ENCODE assay signal across 18 mouse cellular contexts in the genomic region with DNA sequence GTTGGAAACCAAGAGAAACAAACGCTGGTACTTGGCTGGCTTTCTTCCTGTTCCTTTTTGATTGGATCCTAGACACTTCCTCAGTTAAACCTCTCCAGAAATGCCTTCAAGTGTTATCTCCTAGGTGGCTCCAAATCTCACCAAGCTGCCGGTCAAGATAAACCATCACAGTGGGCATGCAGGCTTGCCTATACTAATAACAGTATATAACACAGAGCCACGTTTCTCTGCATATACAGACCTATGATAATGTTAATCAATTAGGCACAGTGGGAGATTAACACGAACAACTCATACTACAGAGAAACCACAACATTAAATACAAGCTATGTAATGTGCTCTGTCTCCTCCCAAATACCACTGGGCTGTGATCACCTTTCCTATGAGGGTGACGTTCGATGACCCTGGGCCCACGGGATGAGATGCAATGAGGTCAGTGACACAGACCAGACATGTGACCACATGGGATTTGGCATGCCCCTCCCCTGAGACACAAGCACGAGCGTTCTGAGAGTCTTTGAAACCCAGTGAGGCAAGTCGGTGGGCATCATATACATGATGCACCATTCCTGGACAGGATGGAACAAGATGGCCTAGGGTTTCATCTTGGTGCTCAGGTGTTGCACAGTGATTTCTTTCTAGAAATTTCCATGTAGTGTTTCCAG. TPM values are rescaled to one million over a fixed set of nuclear protein-coding genes. Genes with fewer than 3 reads are reported as not detected.
DNase-seq lines count a peak whose midpoint lies in the region; ATAC-seq and TF ChIP-seq lines count a peak whose summit lies in the region.
"Had no signal": no experiment of that assay in that cellular context is flagged by ENCODE, and none has a peak within 500 bp of the region (broad histone marks: within the 10 kb centered on the region; RNA-seq: fewer than 3 reads in every experiment).

No protein-coding gene starts in this region.

- 46% methylated on average over 10 of the region's 10 CpGs for WGBS in liver, embryonic 14.5 days (ENCODE audit: insufficient replicate concordance)
- WGBS in embryonic facial prominence, embryonic 10.5 days: 84% methylated on average over 10 of the region's 10 CpGs
- 87% methylated on average over 10 of the region's 10 CpGs for WGBS in kidney, embryonic 15.5 days

- no peaks in the 10 kb centered on the region; the same call in 1 of the 2 replicates for H3K27me3 ChIP-seq in liver, embryonic 14.5 days (ENCODE audit: control insufficient read depth, insufficient read depth, low read length)
- no peaks in the 10 kb centered on the region for H3K27me3 ChIP-seq in embryonic facial prominence, embryonic 10.5 days (replicated peaks; ENCODE audit: low read depth, poor library complexity, severe bottlenecking)
- H3K27me3 ChIP-seq in kidney, embryonic 15.5 days: no peaks in the 10 kb centered on the region
- H3K27me3 ChIP-seq: embryonic facial prominence, embryonic 15.5 days; forebrain, embryonic 13.5 days; lung, embryonic 15.5 days had no signal

- no peak overlapping the region for H3K9ac ChIP-seq in liver, embryonic 14.5 days (replicated peaks)
- no peak overlapping the region for H3K9ac ChIP-seq in kidney, embryonic 15.5 days
- H3K9ac ChIP-seq: embryonic facial prominence, embryonic 15.5 days; forebrain, embryonic 13.5 days; lung, embryonic 15.5 days had no signal

- H3K9me3 ChIP-seq in liver, embryonic 14.5 days (ENCODE audit: control insufficient read depth, low read length): no peaks in the 10 kb centered on the region
- H3K9me3 ChIP-seq in embryonic facial prominence, embryonic 10.5 days: no peaks in the 10 kb centered on the region
- no peaks in the 10 kb centered on the region for H3K9me3 ChIP-seq in kidney, embryonic 15.5 days (replicated peaks)
- H3K9me3 ChIP-seq: embryonic facial prominence, embryonic 15.5 days; forebrain, embryonic 13.5 days; limb, embryonic 10.5 days; lung, embryonic 15.5 days; midbrain, embryonic 10.5 days had no signal

- TF ChIP-seq CTCF in liver, embryonic 14.5 days (IDR thresholded peaks at IDR 0.05; ENCODE audit: low read depth): no peak

- no peak overlapping the region for H3K27ac ChIP-seq in liver, embryonic 14.5 days
- no peak overlapping the region for H3K27ac ChIP-seq in embryonic facial prominence, embryonic 10.5 days (replicated peaks)
- no peak overlapping the region for H3K27ac ChIP-seq in kidney, embryonic 15.5 days
- H3K27ac ChIP-seq: embryonic facial prominence, embryonic 15.5 days; forebrain, embryonic 13.5 days; layer of hippocampus, adult 2 months; limb, embryonic 10.5 days; midbrain, embryonic 10.5 days had no signal

- ATAC-seq in liver, embryonic 14.5 days (ENCODE audit: insufficient read depth): peak; percentile 35; the same call in 1 of the 2 replicates
- ATAC-seq in kidney, embryonic 15.5 days (replicated peaks; ENCODE audit: low FRiP score): no peak
- ATAC-seq: CD4-positive, CD25-positive, alpha-beta regulatory T cell, adult 4 months; forebrain, embryonic 13.5 days had no signal

- no peak; the same call in 1 of the 2 replicates for TF ChIP-seq EP300 in liver, embryonic 14.5 days (IDR thresholded peaks at IDR 0.05; ENCODE audit: low read depth)

- peaks cover 0 to 7% of the 10 kb centered on the region in 2 experiments; a peak in 1 of 4 replicates for H3K4me1 ChIP-seq in liver, embryonic 14.5 days (replicated peaks; ENCODE audit: control insufficient read depth in 2 of 2, insufficient read depth in 2 of 2, low read length in 1 of 2)
- H3K4me1 ChIP-seq in embryonic facial prominence, embryonic 10.5 days: peaks cover 22% of the 10 kb centered on the region
- peaks cover 11% of the 10 kb centered on the region for H3K4me1 ChIP-seq in kidney, embryonic 15.5 days
- H3K4me1 ChIP-seq: forebrain, embryonic 13.5 days had no signal

- no peaks in the 10 kb centered on the region for H3K36me3 ChIP-seq in liver, embryonic 14.5 days (replicated peaks; ENCODE audit: control insufficient read depth, insufficient read depth, low read depth)
- no peaks in the 10 kb centered on the region for H3K36me3 ChIP-seq in embryonic facial prominence, embryonic 10.5 days (replicated peaks)
- H3K36me3 ChIP-seq in kidney, embryonic 15.5 days: no peaks in the 10 kb centered on the region
- H3K36me3 ChIP-seq: embryonic facial prominence, embryonic 15.5 days; limb, embryonic 10.5 days; lung, embryonic 15.5 days; midbrain, embryonic 10.5 days had no signal

- H3K4me3 ChIP-seq in liver, embryonic 14.5 days (ENCODE audit: insufficient read depth in 1 of 2, low read depth in 2 of 2, low read length in 2 of 2): no peak overlapping the region
- H3K4me3 ChIP-seq in embryonic facial prominence, embryonic 10.5 days: no peak overlapping the region
- no peak overlapping the region for H3K4me3 ChIP-seq in kidney, embryonic 15.5 days (replicated peaks)
- H3K4me3 ChIP-seq: embryonic facial prominence, embryonic 15.5 days; forebrain, embryonic 13.5 days; layer of hippocampus, adult 2 months; limb, embryonic 10.5 days; lung, embryonic 15.5 days; midbrain, embryonic 10.5 days; myocyte had no signal

- peak; percentile 2 for DNase-seq in heart, postnatal 4 days
- no peak for DNase-seq in heart, postnatal 10 days
- peak; percentile 1 for DNase-seq in ovary, postnatal 36 days (ENCODE audit: low spot score)
- DNase-seq in ovary, adult 18-20 months (ENCODE audit: low spot score): no peak
- DNase-seq in c-Kit-positive CD71-positive TER-119-positive erythroid progenitor cells, embryonic 14.5 days (ENCODE audit: low spot score): peak; percentile 11
- DNase-seq in liver, embryonic 14.5 days (ENCODE audit: low read depth in 3 of 3, low spot score in 3 of 3): no peak
- no peak for DNase-seq in embryonic facial prominence, embryonic 10.5 days (ENCODE audit: low spot score)
- DNase-seq: cerebellum, adult 8-10 months; kidney, adult 9 months had no signal

- intact Hi-C loops in heart, postnatal 10 days (cut with DNase I): no loop called here

- no peak overlapping the region for H3K4me2 ChIP-seq in liver, embryonic 14.5 days (ENCODE audit: low read depth)
- H3K4me2 ChIP-seq in kidney, embryonic 15.5 days: no peak overlapping the region
- H3K4me2 ChIP-seq: embryonic facial prominence, embryonic 15.5 days; forebrain, embryonic 13.5 days; lung, embryonic 15.5 days had no signal

RNA-seq across cellular contexts. Expression of a gene that starts 7.7 kb away (rescaled TPM):
- 10 to 100 TPM; 74.3 to 79.7 TPM for total RNA-seq in heart, postnatal 4 days (2021)
- 10 to 100 TPM; 33.6 to 45.9 TPM for total RNA-seq in heart, postnatal 10 days (2021)
- polyA plus RNA-seq in liver, embryonic 14.5 days (2012; rRNA removed): 2.6 TPM in 2 replicates
- 3.0 and 3.8 TPM in 2 replicates for polyA plus RNA-seq in liver, embryonic 14.5 days (2014; fragmentation: Nextera tagmentation; extraction: Ambion mirVana)
- 12.7 and 15.5 TPM in 2 replicates for polyA plus RNA-seq in embryonic facial prominence, embryonic 10.5 days (2016; fragmentation: Nextera tagmentation; extraction: Ambion mirVana)
- polyA plus RNA-seq in kidney, embryonic 15.5 days (2015; fragmentation: Nextera tagmentation; extraction: Ambion mirVana): 17.5 and 18.5 TPM in 2 replicates

Comparison
In these comparisons a context has a peak if more than half of its experiments do, and no peak if none do; other contexts are left out.
1. DNase-seq: peak in heart, postnatal 4 days (single experiment), ovary, postnatal 36 days (single experiment) and c-Kit-positive CD71-positive TER-119-positive erythroid progenitor cells, embryonic 14.5 days (single experiment); none in heart, postnatal 10 days (0 of 2), ovary, adult 18-20 months (single experiment), liver, embryonic 14.5 days (0 of 3) and embryonic facial prominence, embryonic 10.5 days (single experiment).